In the genomic region with DNA sequence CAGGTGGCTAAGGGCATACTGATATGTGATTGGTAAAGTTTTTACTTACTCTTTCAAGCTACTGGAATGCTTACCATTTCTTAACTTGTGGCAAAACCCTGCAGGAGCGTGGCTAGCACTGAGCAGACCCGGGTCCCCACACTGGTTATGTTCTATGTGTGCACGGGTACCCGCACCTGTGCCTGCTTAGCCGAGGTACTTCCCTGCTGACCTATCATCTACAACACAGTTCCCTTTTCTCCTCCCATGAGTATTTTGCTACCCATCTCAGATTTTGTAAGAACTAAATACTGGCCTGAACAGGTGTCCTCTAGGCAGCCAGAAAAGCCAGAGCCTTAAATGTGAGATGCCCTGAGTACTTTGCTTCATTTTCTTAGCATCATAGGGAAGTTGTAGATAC, we compare ENCODE assay signal across 28 mouse cellular contexts.
"Had no signal": no experiment of that assay in that cellular context is flagged by ENCODE, and none has a peak within 500 bp of the region (broad histone marks: within the 10 kb centered on the region; RNA-seq: fewer than 3 reads in every experiment).

No protein-coding gene starts in this region.

- H3K36me3 ChIP-seq: embryonic facial prominence, embryonic 10.5 days; embryonic facial prominence, embryonic 12.5 days; embryonic facial prominence, embryonic 13.5 days; embryonic facial prominence, embryonic 15.5 days; forebrain, embryonic 10.5 days; forebrain, embryonic 12.5 days; forebrain, embryonic 15.5 days had no signal

- H3K27me3 ChIP-seq: embryonic facial prominence, embryonic 12.5 days; embryonic facial prominence, embryonic 13.5 days; embryonic facial prominence, embryonic 15.5 days; forebrain, embryonic 12.5 days; forebrain, embryonic 13.5 days; forebrain, embryonic 15.5 days had no signal

- DNase-seq: cerebellum, adult 8-10 months; cerebellum, adult 9-10 months; cerebellum, adult 9-11 months; cerebellum, postnatal 10 days; cerebellum, postnatal 14 days; cerebellum, postnatal 25 days; cerebellum, postnatal 36 days; embryo, embryonic 11 days; forebrain, postnatal 0 days; gastrocnemius, adult 2 months; gastrocnemius, postnatal 10 days; gastrocnemius, postnatal 14 days; gastrocnemius, postnatal 25 days; gastrocnemius, postnatal 36 days; heart, adult 11 months; heart, adult 18-20 months; heart, adult 2 months had no signal

- H3K27ac ChIP-seq: embryonic facial prominence, embryonic 10.5 days; embryonic facial prominence, embryonic 12.5 days; embryonic facial prominence, embryonic 13.5 days; embryonic facial prominence, embryonic 15.5 days; forebrain, embryonic 10.5 days; forebrain, embryonic 12.5 days; forebrain, embryonic 13.5 days; forebrain, embryonic 15.5 days; gastrocnemius, adult 2 months; heart, adult 2 months had no signal

- H3K9me3 ChIP-seq: embryonic facial prominence, embryonic 10.5 days; embryonic facial prominence, embryonic 12.5 days; embryonic facial prominence, embryonic 13.5 days; embryonic facial prominence, embryonic 15.5 days; forebrain, embryonic 10.5 days; forebrain, embryonic 12.5 days; forebrain, embryonic 13.5 days; forebrain, embryonic 15.5 days had no signal

- H3K4me3 ChIP-seq: embryonic facial prominence, embryonic 10.5 days; embryonic facial prominence, embryonic 12.5 days; embryonic facial prominence, embryonic 13.5 days; embryonic facial prominence, embryonic 15.5 days; erythroblast, embryonic 14.5 days; forebrain, embryonic 10.5 days; forebrain, embryonic 12.5 days; forebrain, embryonic 13.5 days; forebrain, embryonic 15.5 days; gastrocnemius, adult 2 months; heart, adult 2 months had no signal

- H3K4me1 ChIP-seq: embryonic facial prominence, embryonic 10.5 days; embryonic facial prominence, embryonic 12.5 days; embryonic facial prominence, embryonic 13.5 days; forebrain, embryonic 10.5 days; forebrain, embryonic 12.5 days; forebrain, embryonic 13.5 days; forebrain, embryonic 15.5 days had no signal

- H3K9ac ChIP-seq: embryonic facial prominence, embryonic 12.5 days; embryonic facial prominence, embryonic 13.5 days; embryonic facial prominence, embryonic 15.5 days; forebrain, embryonic 12.5 days; forebrain, embryonic 13.5 days; forebrain, embryonic 15.5 days; forebrain, postnatal 0 days had no signal

- H3K4me2 ChIP-seq: embryonic facial prominence, embryonic 12.5 days; embryonic facial prominence, embryonic 13.5 days; embryonic facial prominence, embryonic 15.5 days; forebrain, embryonic 12.5 days; forebrain, embryonic 13.5 days; forebrain, embryonic 15.5 days had no signal

- ATAC-seq: forebrain, embryonic 13.5 days; forebrain, embryonic 14.5 days; forebrain, embryonic 15.5 days; forebrain, embryonic 16.5 days; forebrain, postnatal 0 days had no signal
